Mouse (Mus musculus) forebrain, embryonic 10.5 days (tissue): ENCODE measurements around the gene Vps13c. TPM values are rescaled to one million over a fixed set of nuclear protein-coding genes. Genes with fewer than 3 reads are reported as not detected.

Source experiments
- DNase-seq: peaks from one replicate; pipeline ENCODE4 v3.0.0-alpha.2; 2017; ENCODE audit warnings: low spot score; ENCODE audit errors: extremely low spot score
- H3K27ac ChIP-seq: fragments of 300-500 bp; sonication (generic); 2 replicates; pipeline ENCODE4 v1.5.1; 2016; ENCODE audit warnings: mild to moderate bottlenecking
- H3K27me3 ChIP-seq: fragments of 300-500 bp; sonication (generic); 2 replicates; pipeline ENCODE4 v1.6.1; 2016; ENCODE audit warnings: mild to moderate bottlenecking; ENCODE audit not compliant: poor library complexity, severe bottlenecking
- H3K36me3 ChIP-seq: fragments of 300-500 bp; sonication (generic); replicated peaks from 2 replicates; pipeline ENCODE4 v1.6.1; 2016; ENCODE audit warnings: mild to moderate bottlenecking, moderate library complexity
- H3K4me1 ChIP-seq: fragments of 300-500 bp; sonication (generic); 2 replicates; pipeline ENCODE4 v1.6.1; 2016
- H3K4me3 ChIP-seq: fragments of 300-500 bp; sonication (generic); 2 replicates; pipeline ENCODE4 v1.5.1; 2016; ENCODE audit warnings: mild to moderate bottlenecking, moderate library complexity
- H3K9me3 ChIP-seq: fragments of 300-500 bp; sonication (generic); 2 replicates; pipeline ENCODE4 v1.6.1; 2016; ENCODE audit warnings: mild to moderate bottlenecking, moderate library complexity
- WGBS: fragments of 180-500 bp; shearing (Covaris S2); methylation state at CpG from one replicate; pipeline ENCODE4 v1.1.7; 2016; 5-methylcytosine and 5-hydroxymethylcytosine counted together
- polyA plus RNA-seq: library from polyadenylated mRNA; unstranded; fragments of >200 nt; fragmentation: Nextera tagmentation; extraction: Ambion mirVana; gene quantifications from 2 replicates; pipeline ENCODE4 v1.2.1, GENCODE M21; 2016

The Vps13c gene
- polyA plus RNA-seq, 1 experiment from 2014 or later: 4.1 TPM

GRCm38 (mm10) chr9:68014991-68015396, 174.8 kb downstream of the Vps13c start:
- H3K4me3 ChIP-seq: no peak overlapping the region
- 9% methylated on average over 11 of the region's 11 CpGs for WGBS
- no peaks in the 10 kb centered on the region for H3K36me3 ChIP-seq
- H3K27ac ChIP-seq: peak overlapping the region; percentile 63; the same call in 1 of the 2 replicates
- H3K9me3 ChIP-seq: no peaks in the 10 kb centered on the region
- peaks cover 18% of the 10 kb centered on the region for H3K27me3 ChIP-seq
- DNase-seq: peak; percentile 77
- no peaks in the 10 kb centered on the region for H3K4me1 ChIP-seq

DNA sequence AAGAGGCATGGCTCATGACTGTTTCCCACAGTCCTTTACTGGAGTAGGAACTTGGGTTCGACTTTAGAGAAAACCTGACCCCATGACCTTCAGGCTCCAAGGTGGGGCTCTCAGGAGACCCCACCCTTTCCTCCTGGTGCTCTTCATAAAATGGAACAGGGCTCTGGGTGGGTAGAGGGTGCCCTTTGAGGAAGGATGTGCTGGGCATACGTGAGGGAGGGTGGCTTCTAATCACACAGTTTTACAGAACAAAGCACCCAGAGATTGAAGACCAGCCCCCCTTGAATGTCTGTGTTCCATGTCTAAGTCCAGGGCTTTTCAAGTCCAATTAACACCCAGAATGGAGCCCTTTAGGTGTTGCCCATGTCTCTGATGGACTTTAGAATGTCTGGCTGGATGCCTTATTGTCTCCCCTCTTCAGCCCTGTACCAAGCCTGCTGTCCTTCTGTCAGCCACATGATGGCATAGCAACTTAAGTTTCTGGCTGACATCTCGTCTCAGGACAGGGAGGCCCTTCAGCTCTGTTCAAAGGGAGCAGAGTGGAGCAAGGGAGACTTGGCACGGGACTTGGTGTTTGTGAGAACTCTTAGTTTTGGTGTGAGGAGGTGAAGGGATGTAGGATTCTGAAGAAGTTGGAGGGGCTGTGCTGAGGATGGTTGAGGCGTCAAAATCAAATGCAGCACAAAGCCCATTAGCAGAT, 176.2 kb downstream of the Vps13c start:
- H3K4me1 ChIP-seq: no peaks in the 10 kb centered on the region
- no peaks in the 10 kb centered on the region for H3K9me3 ChIP-seq
- no peak overlapping the region for H3K27ac ChIP-seq
- no peaks in the 10 kb centered on the region for H3K36me3 ChIP-seq
- peak; percentile 29 for DNase-seq
- no peak overlapping the region for H3K4me3 ChIP-seq
- WGBS: 52% methylated on average over 5 of the region's 5 CpGs
- H3K27me3 ChIP-seq: peaks cover 18% of the 10 kb centered on the region

DNA sequence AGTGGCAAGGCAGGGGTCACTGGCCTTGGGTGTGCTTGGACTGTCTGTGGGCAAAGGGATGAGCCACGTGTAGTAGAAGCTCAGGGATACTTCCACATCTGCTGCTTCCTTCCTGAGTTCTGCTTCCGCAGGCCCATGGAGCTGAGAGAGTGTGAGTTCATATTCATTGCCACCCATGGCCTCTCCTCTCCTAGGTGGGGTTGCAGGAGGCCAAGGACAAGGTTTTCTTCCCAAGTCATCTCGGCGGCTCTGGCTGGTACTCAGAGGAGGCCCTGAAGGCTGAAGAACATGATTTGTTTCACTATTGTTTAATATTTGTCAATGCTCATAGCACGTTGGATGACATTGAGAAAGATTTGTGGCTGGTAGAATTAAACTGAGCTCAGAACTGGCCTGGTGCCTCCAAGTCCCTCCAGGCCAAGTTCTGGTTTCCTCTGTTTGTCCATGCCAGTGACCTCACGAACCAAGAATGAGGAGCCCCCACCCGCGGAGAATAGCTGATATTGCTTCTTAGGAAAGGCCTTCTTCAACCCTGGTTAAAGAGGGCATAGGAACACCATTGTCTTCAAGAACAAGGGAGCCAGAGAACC, 180.7 kb downstream of the Vps13c start:
- DNase-seq: no peak
- Histone ChIP-seq H3K27me3 (peaks cover 10% of the 10 kb centered on the region), H3K27ac (no peak overlapping the region), H3K36me3 (no peaks in the 10 kb centered on the region), H3K4me1 (no peaks in the 10 kb centered on the region), H3K4me3 (no peak overlapping the region), H3K9me3 (no peaks in the 10 kb centered on the region)
- 89% methylated on average over 8 of the region's 8 CpGs for WGBS

- no peak for DNase-seq
- Histone ChIP-seq H3K9me3 (no peaks in the 10 kb centered on the region), H3K36me3 (no peaks in the 10 kb centered on the region), H3K27me3 (peaks cover 2% of the 10 kb centered on the region; the same call in 1 of the 2 replicates), H3K27ac (no peak overlapping the region), H3K4me3 (no peak overlapping the region), H3K4me1 (no peaks in the 10 kb centered on the region)
- WGBS: 90% methylated on average over 9 of the region's 9 CpGs
Measured at GRCm38 (mm10) chr9:68022311-68023043, 182.3 kb downstream of the Vps13c start.

- no peak for DNase-seq
- 76% methylated on average over 4 of the region's 4 CpGs for WGBS
- H3K27ac ChIP-seq: no peak overlapping the region
- H3K9me3 ChIP-seq: no peaks in the 10 kb centered on the region
- H3K4me3 ChIP-seq: no peak overlapping the region
- H3K36me3 ChIP-seq: no peaks in the 10 kb centered on the region
- H3K4me1 ChIP-seq: no peaks in the 10 kb centered on the region
- no peaks in the 10 kb centered on the region for H3K27me3 ChIP-seq
Measured at GRCm38 (mm10) chr9:68028631-68029030, 188.4 kb downstream of the Vps13c start.

GRCm38 (mm10) chr9:68033771-68034170, 193.6 kb downstream of the Vps13c start:
- DNase-seq: no peak
- Histone ChIP-seq H3K36me3 (no peaks in the 10 kb centered on the region), H3K9me3 (no peaks in the 10 kb centered on the region), H3K4me3 (no peak overlapping the region), H3K27ac (no peak overlapping the region), H3K27me3 (no peaks in the 10 kb centered on the region), H3K4me1 (peaks cover 11% of the 10 kb centered on the region)
- WGBS: 82% methylated on average over 5 of the region's 5 CpGs

Other genes starting within 250 kb of the Vps13c start
- gene C2cd4b, start 81.0 kb upstream of the Vps13c start, polyA plus RNA-seq: not detected in 2 replicates
- not detected in 2 replicates for gene C2cd4a, start 8.1 kb upstream of the Vps13c start, polyA plus RNA-seq